Mouse (Mus musculus) yolk sac, embryonic 10.5 days (tissue): ENCODE results near the gene Gm17660.

Experiments used
- DNase-seq: peaks from one replicate; pipeline ENCODE4 v3.0.0-alpha.2; 2017; ENCODE audit warnings: low spot score

Gm17660 gene

GRCm38 (mm10) chr5:104080736-104081135 lies 3.3 kb upstream of the Gm17660 start:
- no peak for DNase-seq

- no peak for DNase-seq
Observed at GRCm38 (mm10) chr5:104076361-104076760, 1.0 kb downstream of the Gm17660 start.

GRCm38 (mm10) chr5:104074388-104074787 lies 3.0 kb downstream of the Gm17660 start:
- peak; percentile 60 for DNase-seq

- DNase-seq: no peak
Observed at GRCm38 (mm10) chr5:104073602-104074001, 3.8 kb downstream of the Gm17660 start.

- peak; percentile 32 for DNase-seq
Observed at GRCm38 (mm10) chr5:104072272-104072886, 5.0 kb downstream of the Gm17660 start.

GRCm38 (mm10) chr5:104071048-104071447 lies 6.4 kb downstream of the Gm17660 start:
- DNase-seq: no peak

- DNase-seq: no peak
Observed at GRCm38 (mm10) chr5:104068751-104069150, 8.7 kb downstream of the Gm17660 start.

- DNase-seq: no peak
Observed at GRCm38 (mm10) chr5:104062773-104063551, 14.4 kb downstream of the Gm17660 start.

- DNase-seq: no peak
Observed at GRCm38 (mm10) chr5:104061936-104062772, 15.3 kb downstream of the Gm17660 start.

- DNase-seq: no peak
Observed at GRCm38 (mm10) chr5:104060429-104060828, 17.0 kb downstream of the Gm17660 start.

- DNase-seq: no peak
Observed at GRCm38 (mm10) chr5:104059628-104060027, 17.8 kb downstream of the Gm17660 start.

- no peak for DNase-seq
Observed at GRCm38 (mm10) chr5:104058021-104058420, 19.4 kb downstream of the Gm17660 start.

GRCm38 (mm10) chr5:104056295-104056694 lies 21.1 kb downstream of the Gm17660 start:
- DNase-seq: no peak

- no peak for DNase-seq
Observed at GRCm38 (mm10) chr5:104055816-104056215, 21.6 kb downstream of the Gm17660 start.

GRCm38 (mm10) chr5:104054938-104055337 lies 22.5 kb downstream of the Gm17660 start:
- DNase-seq: no peak

- DNase-seq: no peak
Observed at GRCm38 (mm10) chr5:104052956-104053355, 24.5 kb downstream of the Gm17660 start.

GRCm38 (mm10) chr5:104048139-104048538 lies 29.3 kb downstream of the Gm17660 start:
- DNase-seq: no peak

GRCm38 (mm10) chr5:104047200-104048105 lies 30.0 kb downstream of the Gm17660 start:
- DNase-seq: no peak

- DNase-seq: peak; percentile 97
Observed at GRCm38 (mm10) chr5:104046256-104047199, 30.9 kb downstream of the Gm17660 start, which contains the start of gene Nudt9. TSS of gene Nudt9 (plus strand) at chr5:104046306.

GRCm38 (mm10) chr5:104043704-104044103 lies 33.7 kb downstream of the Gm17660 start:
- DNase-seq: no peak
